Mouse (Mus musculus) C2C12 (cell line): Measurements from ENCODE around the gene R3hdm1.

Experiments used
- CTCF ChIP-seq: IDR thresholded peaks from one replicate; pipeline ENCODE4 v1.5.1; 2011; ENCODE audit not compliant: control insufficient read depth, insufficient read depth, insufficient read length
- MAX ChIP-seq: IDR thresholded peaks from one replicate; pipeline ENCODE4 v1.6.1; 2011; ENCODE audit warnings: mild to moderate bottlenecking, control low read depth

GRCm38 (mm10) chr1:128282924-128283323 is 179.8 kb downstream of the R3hdm1 start:
- TF ChIP-seq CTCF (no peak), MAX (no peak)
